Mouse (Mus musculus) midbrain, embryonic 14.5 days (tissue): ENCODE data around the gene E130308A19Rik. TPM values are rescaled to one million over a fixed set of nuclear protein-coding genes. Genes with fewer than 3 reads are reported as not detected.

Experiments used
- ATAC-seq: fragments of 200-750 bp; cut with Nextera tagmentation; 2 replicates; pipeline ENCODE4 v1.8.0; 2017; ENCODE audit warnings: moderate number of reproducible peaks, moderate library complexity; ENCODE audit not compliant: low FRiP score, low TSS enrichment
- DNase-seq: peaks from one replicate; pipeline ENCODE4 v3.0.0-alpha.2; 2015
- H3K27ac ChIP-seq: fragments of 300-500 bp; sonication (generic); replicated peaks from 2 replicates; pipeline ENCODE4 v1.5.1; 2014; ENCODE audit warnings: mild to moderate bottlenecking, low read depth, low read length, moderate library complexity
- H3K27me3 ChIP-seq: fragments of 300-500 bp; sonication (generic); 2 replicates; pipeline ENCODE4 v1.6.1; 2014; ENCODE audit warnings: low read length, control low read depth, mixed read lengths; ENCODE audit not compliant: control insufficient read depth, insufficient read depth
- H3K36me3 ChIP-seq: fragments of 300-500 bp; sonication (generic); 2 replicates; pipeline ENCODE4 v1.6.1; 2014; ENCODE audit warnings: low read length, control low read depth; ENCODE audit not compliant: control insufficient read depth, insufficient read depth
- H3K4me1 ChIP-seq: fragments of 300-500 bp; sonication (generic); 2 replicates; pipeline ENCODE4 v1.6.1; 2014; ENCODE audit warnings: mild to moderate bottlenecking, antibody characterized with exemption, low read length, control low read depth; ENCODE audit not compliant: control insufficient read depth, insufficient read depth
- H3K4me2 ChIP-seq: fragments of 300-500 bp; sonication (generic); 2 replicates; pipeline ENCODE4 v1.6.1; 2014; ENCODE audit warnings: mild to moderate bottlenecking, low read length, moderate library complexity
- H3K4me3 ChIP-seq: fragments of 300-500 bp; sonication (generic); replicated peaks from 2 replicates; pipeline ENCODE4 v1.5.1; 2014; ENCODE audit warnings: low read depth, low read length
- H3K9ac ChIP-seq: fragments of 300-500 bp; sonication (generic); replicated peaks from 2 replicates; pipeline ENCODE4 v1.6.1; 2014; ENCODE audit warnings: mild to moderate bottlenecking, low read length, moderate library complexity
- H3K9me3 ChIP-seq: fragments of 300-500 bp; sonication (generic); 2 replicates; pipeline ENCODE4 v1.6.1; 2016; ENCODE audit warnings: low read length, control low read depth, mixed read lengths; ENCODE audit not compliant: control insufficient read depth
- WGBS: fragments of 180-500 bp; shearing (Covaris S2); extraction: QIAGEN DNeasy Blood & Tissue Kit; methylation state at CpG from one replicate; pipeline ENCODE4 v1.1.7; 2014; 5-methylcytosine and 5-hydroxymethylcytosine counted together
- polyA plus RNA-seq: library from polyadenylated mRNA; unstranded; fragments of >200 nt; fragmentation: Nextera tagmentation; extraction: Ambion mirVana; gene quantifications from 2 replicates; pipeline ENCODE4 v1.2.1, GENCODE M21; 2014

The E130308A19Rik gene
- polyA plus RNA-seq, 1 experiment from 2014 or later, result 62.2 TPM

DNA sequence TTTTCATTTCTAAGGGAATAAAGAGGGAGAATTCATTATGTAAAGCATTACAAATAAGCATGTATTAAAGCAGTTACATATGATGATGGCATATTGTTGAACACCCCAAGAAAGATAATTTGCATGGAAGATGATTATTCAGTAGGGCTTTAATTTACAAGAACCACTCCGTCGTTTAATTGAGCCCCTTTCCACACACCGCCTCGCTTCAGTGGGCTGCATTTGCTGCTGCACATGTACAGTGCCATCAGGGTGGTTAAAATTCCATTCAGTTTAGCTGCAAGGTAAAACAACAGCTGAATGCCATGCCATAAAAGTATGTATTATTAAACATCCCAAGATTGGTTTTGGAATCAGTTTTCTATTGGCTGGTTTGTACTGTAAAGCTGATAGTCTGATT is 19.0 kb downstream of the E130308A19Rik start:
- H3K27me3 ChIP-seq, result no peaks in the 10 kb centered on the region
- no peak overlapping the region for H3K9ac ChIP-seq
- ATAC-seq (no peak; the same call in 1 of the 2 replicates), DNase-seq (peak; percentile 43)
- no peaks in the 10 kb centered on the region for H3K9me3 ChIP-seq
- H3K4me2 ChIP-seq, result no peak overlapping the region
- H3K36me3 ChIP-seq, result no peaks in the 10 kb centered on the region
- no peak overlapping the region for H3K4me3 ChIP-seq
- WGBS, result 52% methylated on average over 4 of the region's 4 CpGs
- H3K4me1 ChIP-seq, result peaks cover 13% of the 10 kb centered on the region; the same call in 1 of the 2 replicates
- H3K27ac ChIP-seq, result no peak overlapping the region

DNA sequence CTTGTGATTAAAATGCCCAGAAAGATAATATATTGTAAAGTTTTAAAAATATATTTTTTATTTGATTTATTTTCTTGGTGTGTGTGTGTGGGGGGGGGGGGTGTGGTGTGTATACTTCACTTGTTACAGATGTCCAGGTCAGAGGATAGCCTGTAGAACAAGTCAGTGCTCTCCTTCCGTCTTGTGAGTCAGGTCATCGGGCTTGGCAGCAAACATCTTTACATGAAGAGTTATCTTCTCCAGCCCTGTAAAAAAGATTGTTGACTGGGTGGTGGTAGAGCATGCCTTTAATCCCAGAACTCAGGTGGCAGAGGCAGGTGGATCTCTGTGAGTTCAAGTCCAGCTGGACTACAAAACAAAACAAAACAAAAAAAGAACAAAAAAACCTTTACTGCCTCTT is 19.6 kb downstream of the E130308A19Rik start:
- H3K4me3 ChIP-seq, result no peak overlapping the region
- no peak for DNase-seq
- no peaks in the 10 kb centered on the region for H3K9me3 ChIP-seq
- 100% methylated on average over 2 of the region's 2 CpGs for WGBS
- H3K27me3 ChIP-seq, result no peaks in the 10 kb centered on the region
- H3K4me1 ChIP-seq, result peaks cover 13% of the 10 kb centered on the region; the same call in 1 of the 2 replicates
- H3K4me2 ChIP-seq, result no peak overlapping the region
- no peak for ATAC-seq
- H3K36me3 ChIP-seq, result no peaks in the 10 kb centered on the region
- no peak overlapping the region for H3K9ac ChIP-seq
- H3K27ac ChIP-seq, result no peak overlapping the region

DNA sequence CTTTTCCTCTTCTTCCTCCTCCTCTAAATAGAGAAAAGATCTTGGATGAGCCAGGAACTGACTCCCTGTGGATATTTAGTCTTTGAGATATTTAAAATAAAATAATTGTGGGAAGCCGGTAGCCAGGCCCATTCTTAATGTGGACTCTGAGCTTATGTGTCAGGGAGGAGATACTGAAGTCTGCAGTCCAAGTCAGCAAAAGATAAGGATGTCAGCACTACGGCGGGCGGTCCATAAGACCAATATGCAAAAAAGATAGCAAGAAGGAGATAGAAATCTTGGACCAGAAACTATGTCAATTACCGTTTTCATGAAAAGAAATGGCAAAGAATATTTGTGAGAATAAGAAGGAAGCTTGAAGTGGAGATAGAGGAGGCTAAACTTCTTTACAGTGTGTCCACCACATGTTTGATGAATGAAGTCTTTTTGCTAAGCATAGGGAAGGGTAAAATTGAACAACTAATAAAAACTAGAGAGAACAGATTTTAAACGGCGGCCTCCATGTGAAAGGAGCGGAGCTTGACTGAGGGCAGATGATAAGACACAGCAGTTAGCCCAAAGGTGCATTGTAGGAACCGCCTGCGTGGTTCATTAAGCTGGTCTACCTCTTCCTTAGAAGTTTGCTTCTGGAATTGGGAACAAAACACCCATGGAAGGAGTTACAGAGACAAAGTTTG is 20.1 kb downstream of the E130308A19Rik start:
- DNase-seq, result no peak

DNA sequence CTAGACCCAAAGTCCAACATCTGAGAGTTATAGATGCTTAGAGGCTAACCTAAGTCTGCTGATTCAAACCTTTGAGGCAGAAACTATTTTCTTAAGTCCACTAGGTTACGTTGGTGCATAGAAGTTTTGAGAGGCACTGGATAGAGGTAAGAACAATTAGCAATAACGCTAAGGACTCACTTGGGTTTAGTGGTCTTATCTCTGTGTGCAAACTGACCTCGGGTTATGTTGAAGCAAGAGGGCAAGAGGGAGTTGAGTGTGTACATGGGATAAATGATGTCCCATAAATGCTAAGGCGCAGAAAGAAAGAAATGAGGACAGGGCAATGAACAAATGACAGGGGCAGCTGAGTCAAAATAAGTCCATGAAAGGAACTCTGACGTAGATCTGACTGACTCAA is 23.1 kb downstream of the E130308A19Rik start:
- H3K27me3 ChIP-seq, result no peaks in the 10 kb centered on the region
- ATAC-seq, result no peak
- H3K4me1 ChIP-seq, result 0 out of 2 replicates have a peak, but pooled peaks cover 3% of the 10 kb centered on the region
- H3K36me3 ChIP-seq, result no peaks in the 10 kb centered on the region
- no peak overlapping the region for H3K9ac ChIP-seq
- H3K4me2 ChIP-seq, result no peak overlapping the region
- DNase-seq, result no peak
- 95% methylated on average over 5 of the region's 5 CpGs for WGBS
- H3K9me3 ChIP-seq, result no peaks in the 10 kb centered on the region
- no peak overlapping the region for H3K27ac ChIP-seq
- no peak overlapping the region for H3K4me3 ChIP-seq

More for the DNA sequence above, 20.1 kb downstream of the E130308A19Rik start:
- no peak overlapping the region for H3K4me3 ChIP-seq
- no peak for ATAC-seq
- no peak overlapping the region for H3K27ac ChIP-seq
- H3K9me3 ChIP-seq, result no peaks in the 10 kb centered on the region
- H3K4me2 ChIP-seq, result no peak overlapping the region
- WGBS, result 94% methylated on average over 10 of the region's 10 CpGs
- peaks cover 13% of the 10 kb centered on the region; the same call in 1 of the 2 replicates for H3K4me1 ChIP-seq
- H3K27me3 ChIP-seq, result no peaks in the 10 kb centered on the region
- no peak overlapping the region for H3K9ac ChIP-seq
- no peaks in the 10 kb centered on the region for H3K36me3 ChIP-seq

DNA sequence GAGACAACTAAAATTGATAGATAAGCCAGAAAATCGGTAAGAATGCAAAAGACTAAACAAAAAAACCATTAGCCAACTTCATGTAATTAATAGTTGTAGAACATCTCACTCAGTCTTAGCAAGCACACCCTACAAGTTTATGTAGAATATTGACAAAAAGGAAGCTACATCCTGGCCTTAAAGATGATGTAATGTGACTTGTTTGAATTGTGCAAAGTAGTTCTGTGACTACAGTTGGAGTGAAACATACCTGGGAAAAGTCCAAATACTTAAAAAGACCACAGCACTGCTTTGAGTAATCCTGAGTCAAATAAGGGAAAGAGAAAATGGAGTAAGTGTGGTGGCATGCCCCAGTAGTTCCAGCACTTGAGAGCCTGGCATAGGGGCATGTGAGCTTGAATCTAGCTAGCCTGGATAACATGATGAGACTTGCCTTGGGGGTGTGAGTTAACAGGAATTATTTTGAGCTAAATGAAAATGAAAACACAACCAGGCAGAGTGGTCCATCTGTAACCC is 26.2 kb downstream of the E130308A19Rik start:
- Histone ChIP-seq H3K27ac (no peak overlapping the region), H3K4me2 (no peak overlapping the region), H3K27me3 (no peaks in the 10 kb centered on the region), H3K9ac (no peak overlapping the region), H3K4me1 (peaks cover 6% of the 10 kb centered on the region; the same call in 1 of the 2 replicates), H3K4me3 (no peak overlapping the region), H3K36me3 (no peaks in the 10 kb centered on the region), H3K9me3 (no peaks in the 10 kb centered on the region)
- ATAC-seq (no peak), DNase-seq (no peak)
- 91% methylated on average over 1 of the region's 1 CpGs for WGBS

DNA sequence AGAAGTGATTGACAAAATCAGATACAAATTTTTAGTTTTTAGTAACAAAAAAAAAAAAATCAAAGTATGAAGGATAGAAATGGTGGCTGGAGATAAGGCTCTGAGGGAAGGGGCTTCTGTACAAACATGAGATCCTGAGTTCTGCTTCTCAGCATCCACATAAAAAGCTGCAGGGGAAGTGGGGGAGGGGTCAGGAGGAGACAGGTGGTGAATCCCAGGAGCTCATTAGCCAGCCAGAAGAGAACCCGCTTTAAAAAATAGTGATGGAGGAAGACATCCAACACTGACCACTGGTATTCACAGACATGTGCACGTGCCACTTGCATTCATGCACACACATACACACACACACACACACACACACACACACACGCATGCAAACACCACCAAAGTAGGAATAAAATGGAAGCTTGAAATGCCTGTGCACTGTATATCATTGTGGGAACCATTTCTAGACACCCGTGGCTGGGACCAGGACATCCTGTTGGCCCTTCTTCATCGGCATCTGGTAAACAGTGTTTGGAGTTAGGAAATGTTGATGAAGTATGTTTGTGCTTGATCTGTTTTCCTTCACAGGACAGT is 30.1 kb downstream of the E130308A19Rik start:
- ATAC-seq (no peak), DNase-seq (no peak)
- Histone ChIP-seq H3K27me3 (no peaks in the 10 kb centered on the region), H3K9ac (no peak overlapping the region), H3K4me2 (no peak overlapping the region), H3K4me3 (no peak overlapping the region), H3K4me1 (peaks cover 6% of the 10 kb centered on the region; the same call in 1 of the 2 replicates), H3K36me3 (no peaks in the 10 kb centered on the region), H3K9me3 (no peaks in the 10 kb centered on the region), H3K27ac (no peak overlapping the region)
- 84% methylated on average over 5 of the region's 5 CpGs for WGBS

DNA sequence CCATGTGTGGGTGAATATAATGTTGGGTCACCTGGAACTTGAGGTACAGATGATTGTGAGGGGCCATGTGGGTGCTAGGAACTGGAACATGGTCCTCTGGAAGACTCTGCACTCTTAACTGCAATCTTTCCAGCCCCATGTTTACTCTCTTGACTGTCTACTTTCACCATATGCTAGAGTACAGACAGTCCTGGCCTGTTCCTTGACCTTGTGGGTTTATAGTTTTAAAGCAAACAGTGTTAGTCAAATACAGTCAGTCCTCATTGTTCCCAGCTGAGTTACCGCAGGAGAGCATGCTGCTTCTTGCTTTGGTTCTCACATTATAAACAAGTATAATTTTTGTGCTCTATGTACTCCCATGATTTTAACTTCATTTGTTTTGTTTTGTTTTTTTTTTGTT is 36.2 kb downstream of the E130308A19Rik start:
- Histone ChIP-seq H3K9ac (no peak overlapping the region), H3K4me3 (no peak overlapping the region), H3K27me3 (no peaks in the 10 kb centered on the region), H3K36me3 (no peaks in the 10 kb centered on the region), H3K9me3 (no peaks in the 10 kb centered on the region), H3K4me2 (no peak overlapping the region), H3K4me1 (no peaks in the 10 kb centered on the region), H3K27ac (no peak overlapping the region)
- DNase-seq (no peak), ATAC-seq (no peak)
- 93% methylated on average over 1 of the region's 1 CpGs for WGBS

DNA sequence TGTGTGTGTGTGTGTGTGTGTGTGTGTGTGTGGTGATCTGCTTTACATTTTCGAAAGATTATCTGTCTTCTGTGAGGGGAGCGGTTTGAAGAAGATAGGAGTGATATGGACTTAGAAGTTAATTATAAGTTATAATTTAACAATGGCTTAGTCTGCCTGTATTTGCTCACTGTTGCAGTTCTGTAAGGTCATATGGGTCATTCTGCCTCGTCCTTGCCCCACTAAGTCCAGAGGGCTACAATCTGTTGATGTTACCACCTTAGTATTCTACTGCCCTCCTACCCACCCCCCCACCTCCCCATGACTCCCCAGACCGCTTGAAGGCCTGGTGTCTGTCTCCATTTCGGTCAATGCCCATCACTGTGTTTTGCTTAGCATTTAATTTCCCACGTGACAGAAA is 37.4 kb downstream of the E130308A19Rik start:
- Histone ChIP-seq H3K27ac (no peak overlapping the region), H3K9ac (no peak overlapping the region), H3K4me2 (no peak overlapping the region), H3K9me3 (no peaks in the 10 kb centered on the region), H3K4me3 (no peak overlapping the region), H3K36me3 (no peaks in the 10 kb centered on the region), H3K27me3 (no peaks in the 10 kb centered on the region), H3K4me1 (no peaks in the 10 kb centered on the region)
- WGBS, result 95% methylated on average over 6 of the region's 6 CpGs
- no peak for ATAC-seq
- no peak for DNase-seq
